Mouse (Mus musculus): ENCODE data around the gene Hic2. TPM values are rescaled to one million over a fixed set of nuclear protein-coding genes. Genes with fewer than 3 reads are reported as not detected.

The Hic2 gene
- polyA plus RNA-seq, 1 experiment from 2014 or later: 13.7 TPM

DNA sequence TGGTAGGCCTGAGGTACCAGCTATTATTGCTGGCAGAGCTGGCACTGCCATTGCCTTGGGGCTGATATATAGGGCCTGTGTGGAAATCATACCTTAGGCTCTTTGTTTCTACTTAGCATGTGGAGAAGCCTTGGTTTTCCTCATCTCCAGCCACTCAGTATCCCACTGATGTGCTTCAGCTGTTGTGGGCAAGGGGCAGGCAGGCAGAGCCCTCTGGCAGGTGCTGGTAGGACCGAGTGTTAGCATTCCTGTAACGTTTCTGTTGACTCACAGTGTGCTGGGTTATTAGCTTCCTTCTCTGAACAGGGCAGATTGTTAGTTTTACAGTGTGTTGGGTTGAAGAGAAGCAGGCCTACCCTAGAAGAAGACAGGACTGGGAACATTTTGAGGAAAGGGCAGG, 21.9 kb downstream of the Hic2 start:
- peaks cover 52% of the 10 kb centered on the region for H3K36me3 ChIP-seq
- H3K4me1 ChIP-seq (replicated peaks): peaks cover 42% of the 10 kb centered on the region
- no peaks in the 10 kb centered on the region for H3K9me3 ChIP-seq
- no peak overlapping the region for H3K4me3 ChIP-seq (replicated peaks)
- no peak overlapping the region for H3K27ac ChIP-seq
- 52% methylated on average over 2 of the region's 2 CpGs for WGBS
- no peak for ATAC-seq (ENCODE audit: insufficient number of reproducible peaks, insufficient read depth, low FRiP score, low TSS enrichment, low read depth)
- no peaks in the 10 kb centered on the region for H3K27me3 ChIP-seq
- H3K4me2 ChIP-seq: no peak overlapping the region
- H3K9ac ChIP-seq (replicated peaks): no peak overlapping the region

DNA sequence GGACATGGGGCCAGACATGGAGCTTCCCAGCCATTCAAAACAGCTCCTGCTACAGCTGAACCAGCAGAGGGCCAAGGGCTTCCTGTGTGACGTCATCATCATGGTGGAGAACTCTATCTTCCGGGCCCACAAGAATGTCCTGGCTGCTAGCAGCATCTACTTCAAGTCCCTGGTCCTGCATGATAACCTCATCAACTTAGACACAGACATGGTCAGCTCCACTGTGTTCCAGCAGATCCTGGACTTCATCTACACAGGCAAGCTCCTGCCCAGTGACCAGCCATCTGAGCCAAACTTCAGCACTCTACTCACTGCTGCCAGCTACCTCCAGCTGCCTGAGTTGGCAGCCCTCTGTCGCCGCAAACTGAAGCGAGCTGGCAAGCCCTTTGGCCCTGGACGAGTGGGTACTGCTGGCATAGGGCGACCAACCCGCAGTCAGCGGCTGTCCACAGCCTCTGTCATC, 24.0 kb downstream of the Hic2 start:
- Histone ChIP-seq H3K27me3 (no peaks in the 10 kb centered on the region), H3K4me2 (no peak overlapping the region), H3K9me3 (no peaks in the 10 kb centered on the region), H3K27ac (no peak overlapping the region), H3K4me1 (replicated peaks) (peaks cover 28% of the 10 kb centered on the region), H3K36me3 (peaks cover 69% of the 10 kb centered on the region), H3K9ac (replicated peaks) (no peak overlapping the region), H3K4me3 (replicated peaks) (no peak overlapping the region)
- WGBS: 92% methylated on average over 9 of the region's 9 CpGs
- no peak for ATAC-seq (ENCODE audit: insufficient number of reproducible peaks, insufficient read depth, low FRiP score, low TSS enrichment, low read depth)

DNA sequence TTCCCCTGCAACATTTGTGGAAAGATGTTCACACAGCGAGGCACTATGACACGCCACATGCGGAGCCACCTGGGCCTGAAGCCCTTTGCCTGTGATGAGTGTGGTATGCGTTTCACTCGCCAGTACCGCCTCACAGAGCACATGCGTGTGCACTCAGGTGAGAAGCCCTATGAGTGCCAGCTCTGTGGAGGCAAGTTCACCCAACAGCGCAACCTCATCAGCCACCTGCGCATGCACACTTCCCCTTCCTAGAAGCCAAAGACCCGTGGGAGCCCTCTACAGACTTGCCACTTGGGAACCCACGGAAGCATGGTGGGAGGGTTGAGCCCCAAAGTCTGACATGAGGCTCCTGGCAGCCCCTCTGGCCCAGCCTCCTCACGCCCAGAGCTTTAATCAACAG, 25.5 kb downstream of the Hic2 start:
- Histone ChIP-seq H3K27me3 (no peaks in the 10 kb centered on the region), H3K36me3 (peaks cover 74% of the 10 kb centered on the region), H3K4me2 (no peak overlapping the region), H3K9me3 (no peaks in the 10 kb centered on the region), H3K27ac (no peak overlapping the region), H3K9ac (replicated peaks) (no peak overlapping the region), H3K4me3 (replicated peaks) (no peak overlapping the region), H3K4me1 (replicated peaks) (peaks cover 14% of the 10 kb centered on the region)
- 96% methylated on average over 12 of the region's 12 CpGs for WGBS
- no peak for ATAC-seq (ENCODE audit: insufficient number of reproducible peaks, insufficient read depth, low FRiP score, low TSS enrichment, low read depth)

DNA sequence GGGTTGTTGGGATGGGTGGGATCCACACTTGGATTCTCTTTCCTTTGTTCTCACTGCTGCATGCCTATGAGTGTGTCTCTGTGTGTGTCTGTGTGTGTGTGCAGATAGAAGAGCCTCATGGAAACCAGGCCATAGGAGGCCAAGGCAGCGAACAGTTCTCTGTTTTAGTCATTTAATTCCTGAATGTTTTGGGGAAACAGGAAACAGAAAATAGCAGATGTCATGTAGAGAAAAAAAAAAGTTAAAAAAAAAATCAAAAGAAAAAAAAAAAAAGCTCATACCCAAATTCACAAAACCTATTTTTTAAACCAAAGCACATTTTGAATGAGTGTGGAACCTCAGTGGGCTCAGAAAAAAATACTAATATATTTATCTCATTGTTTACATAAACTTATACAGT, 28.0 kb downstream of the Hic2 start:
- 82% methylated on average over 1 of the region's 1 CpGs for WGBS
- Histone ChIP-seq H3K4me3 (replicated peaks) (no peak overlapping the region), H3K9me3 (no peaks in the 10 kb centered on the region), H3K36me3 (peaks cover 59% of the 10 kb centered on the region), H3K4me2 (no peak overlapping the region), H3K27me3 (no peaks in the 10 kb centered on the region), H3K4me1 (replicated peaks) (no peaks in the 10 kb centered on the region), H3K9ac (replicated peaks) (no peak overlapping the region), H3K27ac (no peak overlapping the region)
- no peak for ATAC-seq (ENCODE audit: insufficient number of reproducible peaks, insufficient read depth, low FRiP score, low TSS enrichment, low read depth)

DNA sequence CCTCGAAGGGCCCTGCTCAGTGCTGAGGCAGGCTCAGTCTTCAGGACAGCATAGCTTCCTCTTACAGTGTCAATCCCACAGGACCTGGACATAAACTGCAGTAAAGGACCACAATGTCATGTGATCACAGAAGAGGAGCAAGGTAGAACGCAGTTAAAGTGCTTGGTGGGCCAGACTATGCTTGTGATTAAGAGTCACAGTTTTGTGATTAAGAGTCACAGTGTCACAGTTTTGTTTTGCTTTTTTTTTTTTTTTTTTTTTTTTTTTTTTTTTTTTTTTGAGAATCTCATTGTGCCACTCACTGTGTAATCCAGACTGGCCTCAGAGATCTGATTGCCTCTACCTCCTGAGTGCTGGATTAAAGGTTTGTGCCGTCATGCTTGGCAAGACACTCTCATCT, 32.7 kb downstream of the Hic2 start:
- H3K4me3 ChIP-seq (replicated peaks): no peak overlapping the region
- ATAC-seq (ENCODE audit: insufficient number of reproducible peaks, insufficient read depth, low FRiP score, low TSS enrichment, low read depth): no peak
- H3K9ac ChIP-seq (replicated peaks): no peak overlapping the region
- 83% methylated on average over 3 of the region's 3 CpGs for WGBS
- peaks cover 14% of the 10 kb centered on the region for H3K36me3 ChIP-seq
- no peaks in the 10 kb centered on the region for H3K27me3 ChIP-seq
- no peaks in the 10 kb centered on the region for H3K4me1 ChIP-seq (replicated peaks)
- peaks cover 5% of the 10 kb centered on the region; the same call in 1 of the 2 replicates for H3K9me3 ChIP-seq
- H3K4me2 ChIP-seq: no peak overlapping the region
- no peak overlapping the region for H3K27ac ChIP-seq

DNA sequence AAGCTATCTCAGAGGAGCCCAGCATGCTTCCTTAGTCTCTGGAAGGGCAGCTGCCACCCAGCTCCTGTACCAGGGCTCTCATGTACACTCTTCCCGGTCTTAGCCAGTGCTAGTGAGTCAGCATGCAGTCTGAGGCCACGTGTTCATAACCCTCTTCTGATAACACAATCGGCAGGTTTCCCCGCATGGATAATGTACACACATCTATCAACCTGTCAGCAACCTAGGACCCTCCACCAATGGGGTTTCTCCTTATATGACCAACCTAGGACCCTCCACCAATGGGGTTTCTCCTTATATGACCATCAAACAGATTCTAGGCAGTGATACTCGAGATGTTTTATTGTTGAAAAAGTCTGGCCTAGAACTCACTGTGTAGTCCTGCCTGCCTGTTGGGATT, 34.6 kb downstream of the Hic2 start:
- WGBS: 76% methylated on average over 5 of the region's 5 CpGs
- no peak for ATAC-seq (ENCODE audit: insufficient number of reproducible peaks, insufficient read depth, low FRiP score, low TSS enrichment, low read depth)
- H3K9ac ChIP-seq (replicated peaks): no peak overlapping the region
- H3K4me2 ChIP-seq: no peak overlapping the region
- H3K4me3 ChIP-seq (replicated peaks): no peak overlapping the region
- H3K27ac ChIP-seq: no peak overlapping the region
- H3K4me1 ChIP-seq (replicated peaks): no peaks in the 10 kb centered on the region
- H3K27me3 ChIP-seq: no peaks in the 10 kb centered on the region
- H3K9me3 ChIP-seq: peaks cover 7% of the 10 kb centered on the region; the same call in 1 of the 2 replicates
- 0 out of 2 replicates have a peak, but pooled peaks cover 1% of the 10 kb centered on the region for H3K36me3 ChIP-seq

DNA sequence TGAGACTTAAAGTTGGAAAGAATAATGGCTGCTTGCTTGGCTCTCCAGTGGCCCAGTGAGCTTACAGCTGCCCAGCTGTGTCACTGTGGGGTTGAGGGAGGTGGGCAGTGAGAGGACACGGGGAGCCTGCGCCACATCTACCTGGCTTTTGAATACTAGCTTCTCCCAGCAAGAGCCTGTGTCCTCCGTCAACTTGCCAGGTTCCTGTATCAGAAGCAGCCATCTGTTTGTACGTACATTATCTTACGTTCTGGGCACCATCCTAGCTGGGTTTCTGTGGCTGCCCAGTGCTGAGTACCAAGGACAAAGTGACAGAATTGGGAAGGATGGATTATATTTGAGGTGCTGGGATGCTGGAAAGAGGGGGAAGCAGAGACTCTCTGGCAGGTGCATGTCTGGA, 36.5 kb downstream of the Hic2 start:
- ATAC-seq (ENCODE audit: insufficient number of reproducible peaks, insufficient read depth, low FRiP score, low TSS enrichment, low read depth): no peak
- Histone ChIP-seq H3K4me2 (no peak overlapping the region), H3K4me3 (replicated peaks) (no peak overlapping the region), H3K9me3 (peaks cover 7% of the 10 kb centered on the region; the same call in 1 of the 2 replicates), H3K9ac (replicated peaks) (no peak overlapping the region), H3K27ac (no peak overlapping the region), H3K36me3 (no peaks in the 10 kb centered on the region), H3K4me1 (replicated peaks) (no peaks in the 10 kb centered on the region), H3K27me3 (no peaks in the 10 kb centered on the region)
- 91% methylated on average over 5 of the region's 5 CpGs for WGBS

DNA sequence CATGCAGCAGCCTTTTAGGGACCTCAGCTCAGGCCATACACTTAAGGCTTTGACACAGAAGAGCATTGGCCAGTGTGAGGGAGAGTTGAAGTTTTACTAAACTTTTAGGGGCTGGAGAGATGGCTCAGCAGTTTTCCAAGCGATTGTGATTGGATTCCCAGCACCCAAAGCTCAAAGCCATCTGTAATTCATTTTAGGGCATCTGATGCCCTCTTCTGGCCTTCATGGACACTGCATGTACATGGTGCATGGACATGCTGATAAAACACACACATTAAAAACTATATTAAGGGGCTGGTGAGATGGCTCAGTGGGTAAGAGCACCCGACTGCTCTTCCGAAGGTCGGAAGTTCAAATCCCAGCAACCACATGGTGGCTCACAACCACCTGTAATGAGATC, 37.8 kb downstream of the Hic2 start:
- peaks cover 7% of the 10 kb centered on the region; the same call in 1 of the 2 replicates for H3K9me3 ChIP-seq
- no peak overlapping the region for H3K27ac ChIP-seq
- H3K4me2 ChIP-seq: no peak overlapping the region
- no peak overlapping the region for H3K4me3 ChIP-seq (replicated peaks)
- no peaks in the 10 kb centered on the region for H3K4me1 ChIP-seq (replicated peaks)
- no peak overlapping the region for H3K9ac ChIP-seq (replicated peaks)
- WGBS: 72% methylated on average over 4 of the region's 4 CpGs
- H3K36me3 ChIP-seq: no peaks in the 10 kb centered on the region
- no peak for ATAC-seq (ENCODE audit: insufficient number of reproducible peaks, insufficient read depth, low FRiP score, low TSS enrichment, low read depth)
- no peaks in the 10 kb centered on the region for H3K27me3 ChIP-seq

DNA sequence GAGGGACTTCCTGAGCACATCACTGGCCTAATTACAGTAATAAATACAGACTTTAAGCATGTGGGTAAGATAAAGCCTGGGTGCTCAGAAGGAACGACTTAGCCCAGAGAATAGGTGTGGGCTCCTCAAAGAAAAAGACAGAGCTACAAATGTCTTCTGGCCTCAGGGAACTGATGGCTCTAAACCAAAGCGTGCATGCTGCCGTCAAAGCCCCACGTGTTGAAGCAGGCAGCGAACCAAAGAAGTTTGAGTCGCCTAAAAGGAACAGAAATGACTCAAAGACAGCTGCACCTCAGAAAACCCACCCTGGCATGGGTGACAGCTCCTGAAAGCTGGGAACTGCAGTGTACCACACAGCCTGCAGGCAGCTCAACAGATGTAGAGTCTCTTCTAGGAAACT, 38.5 kb downstream of the Hic2 start:
- Histone ChIP-seq H3K27ac (no peak overlapping the region), H3K4me2 (no peak overlapping the region), H3K36me3 (no peaks in the 10 kb centered on the region), H3K9ac (replicated peaks) (no peak overlapping the region), H3K9me3 (peaks cover 7% of the 10 kb centered on the region; the same call in 1 of the 2 replicates), H3K4me1 (replicated peaks) (peaks cover 1% of the 10 kb centered on the region), H3K27me3 (peaks cover 2% of the 10 kb centered on the region), H3K4me3 (replicated peaks) (no peak overlapping the region)
- no peak for ATAC-seq (ENCODE audit: insufficient number of reproducible peaks, insufficient read depth, low FRiP score, low TSS enrichment, low read depth)
- whole genome bisulfite sequencing: 71% methylated on average over 6 of the region's 6 CpGs

DNA sequence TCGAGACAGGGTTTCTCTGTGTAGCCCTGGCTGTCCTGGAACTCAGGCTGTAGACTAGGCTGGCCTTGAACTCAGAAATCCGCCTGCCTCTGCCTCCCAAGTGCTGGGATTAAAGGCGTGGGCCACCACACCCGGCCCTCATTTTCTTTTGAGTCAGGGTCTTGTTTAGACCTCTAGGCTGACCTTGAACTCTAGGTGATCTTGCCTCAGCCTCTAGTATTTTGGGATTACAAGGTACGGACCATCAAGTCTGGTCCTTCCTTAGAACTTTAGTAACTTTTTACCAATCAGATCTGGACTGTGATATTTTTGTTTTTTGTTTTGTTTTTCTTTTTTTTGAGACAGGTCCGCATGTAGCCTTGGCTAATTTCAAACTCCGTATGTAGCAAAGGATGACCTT, 42.3 kb downstream of the Hic2 start, which contains the start of gene Tmem191c:
Tmem191c (plus strand) TSS at position 357 of the 400 bp plus-strand sequence.
- 61% methylated on average over 7 of the region's 7 CpGs for WGBS
- Histone ChIP-seq H3K27me3 (peaks cover 34% of the 10 kb centered on the region), H3K4me3 (replicated peaks) (peak within 1 kb of the TSS; percentile 56), H3K27ac (0 out of 2 replicates have a peak within 1 kb of the TSS, but pooled peaks have one; percentile 53), H3K36me3 (peaks cover 20% of the 10 kb centered on the region), H3K9me3 (peaks cover 5% of the 10 kb centered on the region; the same call in 1 of the 2 replicates), H3K4me1 (replicated peaks) (peaks cover 16% of the 10 kb centered on the region), H3K4me2 (peak within 1 kb of the TSS; percentile 90), H3K9ac (replicated peaks) (peak within 1 kb of the TSS; percentile 56)
- ATAC-seq (ENCODE audit: insufficient number of reproducible peaks, insufficient read depth, low FRiP score, low TSS enrichment, low read depth): no peak

DNA sequence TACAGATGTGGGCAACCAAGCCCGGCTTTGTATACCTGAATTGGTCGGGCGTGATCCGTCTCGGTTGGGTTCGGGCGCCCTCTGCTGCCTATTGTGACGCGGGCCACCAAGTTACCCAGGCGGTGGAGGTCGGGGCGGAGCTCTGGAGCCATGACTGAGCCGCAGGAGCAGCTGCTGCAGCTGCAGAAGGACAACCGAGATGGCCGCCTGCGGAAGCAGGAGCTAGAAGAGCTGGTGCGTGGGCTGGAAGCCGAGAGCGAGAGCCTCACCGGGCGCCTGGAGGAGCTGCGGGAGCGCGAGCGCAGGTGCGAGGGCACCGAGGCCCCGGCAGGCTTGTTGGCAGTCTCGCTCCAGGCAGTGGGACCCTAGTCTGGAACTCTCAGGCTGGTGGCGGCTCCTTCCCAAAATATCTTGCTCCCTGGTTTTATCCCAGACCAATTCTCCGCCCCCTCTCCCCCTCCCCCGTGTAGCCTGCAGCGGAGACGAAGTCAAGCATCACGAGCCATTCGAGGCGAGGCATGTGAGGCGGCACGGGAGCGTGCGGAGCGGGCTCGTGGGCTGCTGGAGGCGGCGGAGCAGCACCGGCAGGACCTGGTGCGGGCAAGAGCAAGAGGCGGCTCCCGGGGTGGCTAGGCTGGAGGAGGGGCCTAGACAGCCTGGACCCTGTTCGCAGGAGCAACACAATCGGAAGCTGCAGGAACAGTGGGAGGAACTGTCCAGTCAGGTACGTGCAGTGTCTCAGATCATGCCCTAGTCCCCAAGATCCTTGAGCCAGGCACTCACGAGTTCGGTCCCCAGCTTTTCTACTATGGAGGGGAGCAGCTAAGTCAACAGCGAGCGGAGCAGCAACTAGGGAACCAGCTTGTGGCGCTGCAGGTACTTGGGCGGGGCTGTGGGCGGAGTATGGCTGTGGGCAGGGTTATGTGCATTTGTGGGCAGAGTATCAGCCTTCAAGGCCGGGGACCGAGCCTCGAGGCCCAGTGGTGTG, 43.1 kb downstream of the Hic2 start:
- under 1% methylated on average over 62 of the region's 62 CpGs for WGBS
- peak; percentile 85 for ATAC-seq (ENCODE audit: insufficient number of reproducible peaks, insufficient read depth, low FRiP score, low TSS enrichment, low read depth)
- H3K9me3 ChIP-seq: no peaks in the 10 kb centered on the region
- H3K36me3 ChIP-seq: peaks cover 27% of the 10 kb centered on the region
- H3K4me2 ChIP-seq: peak overlapping the region; percentile 90
- peak overlapping the region; percentile 56 for H3K9ac ChIP-seq (replicated peaks)
- 0 out of 2 replicates have a peak overlapping the region, but pooled peaks have one; percentile 53 for H3K27ac ChIP-seq
- peaks cover 16% of the 10 kb centered on the region for H3K4me1 ChIP-seq (replicated peaks)
- H3K4me3 ChIP-seq (replicated peaks): peak overlapping the region; percentile 56
- H3K27me3 ChIP-seq: peaks cover 34% of the 10 kb centered on the region

Measured in limb, embryonic 12.5 days (tissue).